Mouse (Mus musculus): Measurements from ENCODE around the gene Tor1b. TPM values are rescaled to one million over a fixed set of nuclear protein-coding genes. Genes with fewer than 3 reads are reported as not detected.
A peak's percentile ranks its signal among the peaks of the same experiment; 100 is the strongest.

Gene Tor1b
- polyA plus RNA-seq, 1 experiment from 2014 or later: 23.3 TPM

DNA sequence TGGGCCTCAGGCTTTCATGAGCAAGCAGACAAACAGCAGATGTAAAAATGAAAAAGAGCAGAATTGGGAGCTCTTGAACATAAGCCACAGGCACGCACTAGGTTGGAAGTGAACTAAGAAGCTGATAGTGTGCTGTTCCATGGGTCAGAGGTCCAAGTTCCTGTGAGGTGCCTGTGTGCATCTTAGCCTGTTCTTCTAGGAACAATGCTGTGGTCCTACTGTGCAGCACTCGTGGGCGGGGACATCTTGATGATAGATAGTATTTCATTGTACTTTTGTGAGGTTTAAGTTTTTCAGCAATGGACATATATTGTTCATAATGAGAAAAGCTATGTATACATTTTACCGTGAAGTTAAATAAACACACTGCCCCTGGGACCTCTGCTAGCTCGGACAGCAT is 54.4 kb downstream of the Tor1b start:
- Histone ChIP-seq H3K9ac (ENCODE audit: low read depth, low read length) (peak overlapping the region; percentile 57), H3K4me1 (ENCODE audit: control insufficient read depth, insufficient read depth, low read length) (peaks cover 26% of the 10 kb centered on the region), H3K4me3 (ENCODE audit: low read depth, low read length) (no peak overlapping the region), H3K27ac (ENCODE audit: low read depth, low read length) (peak overlapping the region; percentile 78), H3K27me3 (ENCODE audit: control insufficient read depth, insufficient read depth, low read length) (no peaks in the 10 kb centered on the region), H3K4me2 (no peak overlapping the region; the same call in 1 of the 2 replicates), H3K9me3 (replicated peaks; ENCODE audit: control insufficient read depth, low read length) (no peaks in the 10 kb centered on the region), H3K36me3 (ENCODE audit: control insufficient read depth, insufficient read depth, low read length) (peaks cover 11% of the 10 kb centered on the region; the same call in 1 of the 2 replicates)
- WGBS (ENCODE audit: insufficient replicate concordance): 77% methylated on average over 5 of the region's 5 CpGs
- ATAC-seq (replicated peaks; ENCODE audit: insufficient number of reproducible peaks, low FRiP score, low TSS enrichment): no peak

Other genes with a start within 250 kb of the Tor1b start
- 1.2 and 1.6 TPM in 2 replicates for gene 1700001O22Rik, start 149.3 kb upstream of the Tor1b start, polyA plus RNA-seq (2014; fragmentation: Nextera tagmentation; extraction: Ambion mirVana)
- gene Ntmt1, start 145.1 kb upstream of the Tor1b start, polyA plus RNA-seq (2014; fragmentation: Nextera tagmentation; extraction: Ambion mirVana): 82.6 and 87.5 TPM in 2 replicates
- 20.2 and 22.8 TPM in 2 replicates for gene Asb6, start 122.6 kb upstream of the Tor1b start, polyA plus RNA-seq (2014; fragmentation: Nextera tagmentation; extraction: Ambion mirVana)
- gene Prrx2, start 118.0 kb upstream of the Tor1b start, polyA plus RNA-seq (2014; fragmentation: Nextera tagmentation; extraction: Ambion mirVana): 55.8 and 63.2 TPM in 2 replicates
- 3.1 and 3.6 TPM in 2 replicates for gene Ptges, start 23.1 kb upstream of the Tor1b start, polyA plus RNA-seq (2014; fragmentation: Nextera tagmentation; extraction: Ambion mirVana)
- 54.9 and 57.6 TPM in 2 replicates for gene Tor1a, start 15.0 kb downstream of the Tor1b start, polyA plus RNA-seq (2014; fragmentation: Nextera tagmentation; extraction: Ambion mirVana)
- 31.4 and 33.0 TPM in 2 replicates for gene BC005624, start 29.2 kb downstream of the Tor1b start, polyA plus RNA-seq (2014; fragmentation: Nextera tagmentation; extraction: Ambion mirVana)
- gene Usp20, start 29.3 kb downstream of the Tor1b start, polyA plus RNA-seq (2014; fragmentation: Nextera tagmentation; extraction: Ambion mirVana): 11.2 and 14.8 TPM in 2 replicates
- gene Fnbp1, start 189.0 kb downstream of the Tor1b start, polyA plus RNA-seq (2014; fragmentation: Nextera tagmentation; extraction: Ambion mirVana): 19.5 and 20.4 TPM in 2 replicates
- 30.4 and 33.8 TPM in 2 replicates for gene Gpr107, start 199.4 kb downstream of the Tor1b start, polyA plus RNA-seq (2014; fragmentation: Nextera tagmentation; extraction: Ambion mirVana)

All from heart, embryonic 11.5 days (tissue).